Mouse (Mus musculus): Measurements from ENCODE around the gene Relt. TPM values are rescaled to one million over a fixed set of nuclear protein-coding genes. Genes with fewer than 3 reads are reported as not detected.
A peak's percentile ranks its signal among the peaks of the same experiment; 100 is the strongest.

The Relt gene
- polyA plus RNA-seq, 1 experiment from 2014 or later = 1.0 TPM

- WGBS = 9% methylated on average over 50 of the region's 53 CpGs
- 0 out of 2 replicates have a peak, but pooled peaks have one; percentile 14 for TF ChIP-seq CTCF (IDR thresholded peaks at IDR 0.05; ENCODE audit: low read depth)
Measured at GRCm38 (mm10) chr7:100894057-100894832, 31.0 kb upstream of the Relt start.

GRCm38 (mm10) chr7:100893249-100894056 lies 30.2 kb upstream of the Relt start:
- Histone ChIP-seq H3K4me1 (replicated peaks; ENCODE audit: control insufficient read depth, insufficient read depth, low read length) (0 out of 2 replicates have a peak, but pooled peaks cover 7% of the 10 kb centered on the region), H3K36me3 (ENCODE audit: control insufficient read depth, insufficient read depth) (peaks cover 11% of the 10 kb centered on the region; the same call in 1 of the 2 replicates), H3K9ac (ENCODE audit: low read depth, low read length) (no peak overlapping the region), H3K27ac (ENCODE audit: low read depth, low read length) (no peak overlapping the region), H3K4me2 (replicated peaks; ENCODE audit: low read depth) (peak overlapping the region; percentile 91; the same call in 1 of the 2 replicates), H3K4me3 (ENCODE audit: low read depth, low read length) (no peak overlapping the region), H3K27me3 (replicated peaks; ENCODE audit: control insufficient read depth, insufficient read depth, low read length) (0 out of 2 replicates have a peak, but pooled peaks cover 9% of the 10 kb centered on the region), H3K9me3 (ENCODE audit: control insufficient read depth) (no peaks in the 10 kb centered on the region)
- TF ChIP-seq CTCF (IDR thresholded peaks at IDR 0.05; ENCODE audit: low read depth) = no peak
- no peak for ATAC-seq
- 84% methylated on average over 20 of the region's 20 CpGs for WGBS

More at GRCm38 (mm10) chr7:100894057-100894832, 31.0 kb upstream of the Relt start:
- Histone ChIP-seq H3K4me2 (replicated peaks; ENCODE audit: low read depth) (peak overlapping the region; percentile 91), H3K9ac (ENCODE audit: low read depth, low read length) (peak overlapping the region; percentile 51), H3K4me1 (replicated peaks; ENCODE audit: control insufficient read depth, insufficient read depth, low read length) (0 out of 2 replicates have a peak, but pooled peaks cover 7% of the 10 kb centered on the region), H3K27ac (ENCODE audit: low read depth, low read length) (no peak overlapping the region), H3K9me3 (ENCODE audit: control insufficient read depth) (no peaks in the 10 kb centered on the region), H3K27me3 (replicated peaks; ENCODE audit: control insufficient read depth, insufficient read depth, low read length) (0 out of 2 replicates have a peak, but pooled peaks cover 9% of the 10 kb centered on the region), H3K4me3 (ENCODE audit: low read depth, low read length) (peak overlapping the region; percentile 45), H3K36me3 (ENCODE audit: control insufficient read depth, insufficient read depth) (peaks cover 11% of the 10 kb centered on the region; the same call in 1 of the 2 replicates)
- peak; percentile 36; the same call in 1 of the 2 replicates for ATAC-seq

- Histone ChIP-seq H3K4me3 (ENCODE audit: low read depth, low read length) (no peak overlapping the region), H3K27me3 (replicated peaks; ENCODE audit: control insufficient read depth, insufficient read depth, low read length) (no peaks in the 10 kb centered on the region), H3K9ac (ENCODE audit: low read depth, low read length) (no peak overlapping the region), H3K4me1 (replicated peaks; ENCODE audit: control insufficient read depth, insufficient read depth, low read length) (no peaks in the 10 kb centered on the region), H3K36me3 (ENCODE audit: control insufficient read depth, insufficient read depth) (peaks cover 42% of the 10 kb centered on the region), H3K9me3 (ENCODE audit: control insufficient read depth) (no peaks in the 10 kb centered on the region), H3K27ac (ENCODE audit: low read depth, low read length) (no peak overlapping the region), H3K4me2 (replicated peaks; ENCODE audit: low read depth) (no peak overlapping the region)
- 24% methylated on average over 3 of the region's 3 CpGs for WGBS
- no peak for ATAC-seq
- peak; percentile 85 for TF ChIP-seq CTCF (IDR thresholded peaks at IDR 0.05; ENCODE audit: low read depth)
Measured at GRCm38 (mm10) chr7:100886535-100886934, 23.3 kb upstream of the Relt start.

GRCm38 (mm10) chr7:100884460-100884859 lies 21.2 kb upstream of the Relt start:
- Histone ChIP-seq H3K4me3 (ENCODE audit: low read depth, low read length) (no peak overlapping the region), H3K4me1 (replicated peaks; ENCODE audit: control insufficient read depth, insufficient read depth, low read length) (no peaks in the 10 kb centered on the region), H3K4me2 (replicated peaks; ENCODE audit: low read depth) (no peak overlapping the region), H3K9ac (ENCODE audit: low read depth, low read length) (no peak overlapping the region), H3K27me3 (replicated peaks; ENCODE audit: control insufficient read depth, insufficient read depth, low read length) (no peaks in the 10 kb centered on the region), H3K27ac (ENCODE audit: low read depth, low read length) (no peak overlapping the region), H3K9me3 (ENCODE audit: control insufficient read depth) (no peaks in the 10 kb centered on the region), H3K36me3 (ENCODE audit: control insufficient read depth, insufficient read depth) (peaks cover 46% of the 10 kb centered on the region)
- no peak for TF ChIP-seq CTCF (IDR thresholded peaks at IDR 0.05; ENCODE audit: low read depth)
- ATAC-seq = no peak
- 97% methylated on average over 4 of the region's 4 CpGs for WGBS

- WGBS = 85% methylated on average over 4 of the region's 4 CpGs
- H3K4me2 ChIP-seq (replicated peaks; ENCODE audit: low read depth) = no peak overlapping the region
- no peaks in the 10 kb centered on the region for H3K4me1 ChIP-seq (replicated peaks; ENCODE audit: control insufficient read depth, insufficient read depth, low read length)
- no peaks in the 10 kb centered on the region for H3K9me3 ChIP-seq (ENCODE audit: control insufficient read depth)
- ATAC-seq = no peak
- no peak overlapping the region for H3K27ac ChIP-seq (ENCODE audit: low read depth, low read length)
- no peak for TF ChIP-seq CTCF (IDR thresholded peaks at IDR 0.05; ENCODE audit: low read depth)
- H3K9ac ChIP-seq (ENCODE audit: low read depth, low read length) = no peak overlapping the region
- H3K27me3 ChIP-seq (replicated peaks; ENCODE audit: control insufficient read depth, insufficient read depth, low read length) = no peaks in the 10 kb centered on the region
- no peak overlapping the region for H3K4me3 ChIP-seq (ENCODE audit: low read depth, low read length)
- H3K36me3 ChIP-seq (ENCODE audit: control insufficient read depth, insufficient read depth) = peaks cover 67% of the 10 kb centered on the region
Measured at GRCm38 (mm10) chr7:100881950-100882349, 18.7 kb upstream of the Relt start.

- peaks cover 68% of the 10 kb centered on the region for H3K36me3 ChIP-seq (ENCODE audit: control insufficient read depth, insufficient read depth)
- H3K4me1 ChIP-seq (replicated peaks; ENCODE audit: control insufficient read depth, insufficient read depth, low read length) = no peaks in the 10 kb centered on the region
- H3K27ac ChIP-seq (ENCODE audit: low read depth, low read length) = no peak overlapping the region
- no peak overlapping the region for H3K4me3 ChIP-seq (ENCODE audit: low read depth, low read length)
- no peak for TF ChIP-seq CTCF (IDR thresholded peaks at IDR 0.05; ENCODE audit: low read depth)
- no peak overlapping the region for H3K9ac ChIP-seq (ENCODE audit: low read depth, low read length)
- no peaks in the 10 kb centered on the region for H3K9me3 ChIP-seq (ENCODE audit: control insufficient read depth)
- ATAC-seq = no peak
- H3K27me3 ChIP-seq (replicated peaks; ENCODE audit: control insufficient read depth, insufficient read depth, low read length) = no peaks in the 10 kb centered on the region
- WGBS = 89% methylated on average over 9 of the region's 9 CpGs
- H3K4me2 ChIP-seq (replicated peaks; ENCODE audit: low read depth) = no peak overlapping the region
Measured at GRCm38 (mm10) chr7:100881531-100881930, 18.3 kb upstream of the Relt start.

Data from intestine, postnatal 0 days (tissue).